Mouse (Mus musculus): Measurements from ENCODE around the gene Dip2b. TPM values are rescaled to one million over a fixed set of nuclear protein-coding genes. Genes with fewer than 3 reads are reported as not detected.

Gene Dip2b
- polyA plus RNA-seq, 1 experiment from 2014 or later = 16.4 TPM

- no peak overlapping the region for H3K4me3 ChIP-seq
- no peak overlapping the region for H3K27ac ChIP-seq
- no peaks in the 10 kb centered on the region for H3K27me3 ChIP-seq (ENCODE audit: low read depth, poor library complexity, severe bottlenecking)
- peaks cover 91% of the 10 kb centered on the region for H3K36me3 ChIP-seq
- no peaks in the 10 kb centered on the region for H3K9me3 ChIP-seq (replicated peaks)
- WGBS = 91% methylated on average over 10 of the region's 10 CpGs
- DNase-seq (ENCODE audit: low spot score) = no peak
- H3K4me1 ChIP-seq = no peaks in the 10 kb centered on the region
Observed at GRCm38 (mm10) chr15:100181841-100182240, 143.4 kb downstream of the Dip2b start.

DNA sequence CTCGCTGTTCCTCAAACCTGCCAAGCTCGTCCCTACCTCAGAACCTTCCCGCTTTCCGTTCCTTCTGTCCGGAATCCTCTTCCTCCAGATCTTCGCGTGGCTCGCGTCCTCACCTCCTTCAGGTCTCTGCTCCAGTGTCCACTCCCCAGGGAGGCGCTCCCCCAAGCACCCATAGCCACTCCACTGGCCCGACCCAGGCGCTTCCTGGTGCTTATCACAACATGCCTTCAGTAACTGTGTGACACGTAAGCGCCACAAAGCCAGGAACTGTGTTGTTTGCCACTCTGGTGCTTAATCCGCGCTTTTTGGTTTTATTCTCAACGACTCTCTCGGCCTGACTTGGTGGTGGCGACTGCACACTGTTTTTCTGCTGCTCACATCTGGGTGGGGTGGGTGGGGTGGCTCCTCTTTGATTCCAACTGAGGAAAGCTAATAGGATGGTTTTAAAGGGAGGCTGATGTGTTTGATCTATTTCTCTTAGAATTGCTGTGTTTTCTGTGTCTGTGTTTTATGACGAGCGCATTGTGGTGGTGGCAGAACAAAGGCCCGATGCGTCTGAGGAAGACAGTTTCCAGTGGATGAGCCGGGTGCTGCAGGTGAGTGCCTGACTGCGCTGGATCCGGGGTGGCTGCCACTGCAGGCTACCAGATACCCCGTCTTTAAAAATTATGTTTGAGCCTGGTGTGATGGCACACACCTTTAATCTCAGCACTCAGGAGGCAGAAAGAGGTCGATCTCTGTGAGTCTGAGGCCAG lies 144.2 kb downstream of the Dip2b start:
- peaks cover 91% of the 10 kb centered on the region for H3K36me3 ChIP-seq
- no peak overlapping the region for H3K27ac ChIP-seq
- DNase-seq (ENCODE audit: low spot score) = no peak
- WGBS = 87% methylated on average over 28 of the region's 28 CpGs
- no peak overlapping the region for H3K4me3 ChIP-seq
- H3K9me3 ChIP-seq (replicated peaks) = no peaks in the 10 kb centered on the region
- H3K27me3 ChIP-seq (ENCODE audit: low read depth, poor library complexity, severe bottlenecking) = no peaks in the 10 kb centered on the region
- no peaks in the 10 kb centered on the region for H3K4me1 ChIP-seq

DNA sequence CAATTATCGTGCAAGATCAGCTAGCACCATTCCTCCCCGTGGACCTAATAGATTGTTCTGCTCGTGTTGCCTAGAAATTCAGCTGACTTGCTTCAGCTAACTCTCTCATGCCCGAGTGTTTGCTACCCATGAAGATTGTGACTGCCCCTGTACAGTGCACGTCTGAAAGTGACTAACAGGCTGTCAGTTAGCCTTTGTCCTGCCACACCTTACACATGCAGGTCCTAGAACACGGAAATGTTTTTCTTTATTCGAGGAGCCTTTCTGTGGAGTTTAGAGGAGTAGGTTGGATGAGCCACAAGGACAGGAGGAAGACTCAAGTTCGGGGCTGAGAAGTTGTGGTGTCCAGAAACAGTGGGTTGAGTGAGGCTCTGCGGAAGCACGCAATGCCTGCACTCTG lies 145.0 kb downstream of the Dip2b start:
- Histone ChIP-seq H3K27me3 (ENCODE audit: low read depth, poor library complexity, severe bottlenecking) (no peaks in the 10 kb centered on the region), H3K36me3 (peaks cover 90% of the 10 kb centered on the region), H3K4me1 (no peaks in the 10 kb centered on the region), H3K27ac (no peak overlapping the region), H3K9me3 (replicated peaks) (no peaks in the 10 kb centered on the region), H3K4me3 (no peak overlapping the region)
- WGBS = 92% methylated on average over 10 of the region's 10 CpGs
- no peak for DNase-seq (ENCODE audit: low spot score)

DNA sequence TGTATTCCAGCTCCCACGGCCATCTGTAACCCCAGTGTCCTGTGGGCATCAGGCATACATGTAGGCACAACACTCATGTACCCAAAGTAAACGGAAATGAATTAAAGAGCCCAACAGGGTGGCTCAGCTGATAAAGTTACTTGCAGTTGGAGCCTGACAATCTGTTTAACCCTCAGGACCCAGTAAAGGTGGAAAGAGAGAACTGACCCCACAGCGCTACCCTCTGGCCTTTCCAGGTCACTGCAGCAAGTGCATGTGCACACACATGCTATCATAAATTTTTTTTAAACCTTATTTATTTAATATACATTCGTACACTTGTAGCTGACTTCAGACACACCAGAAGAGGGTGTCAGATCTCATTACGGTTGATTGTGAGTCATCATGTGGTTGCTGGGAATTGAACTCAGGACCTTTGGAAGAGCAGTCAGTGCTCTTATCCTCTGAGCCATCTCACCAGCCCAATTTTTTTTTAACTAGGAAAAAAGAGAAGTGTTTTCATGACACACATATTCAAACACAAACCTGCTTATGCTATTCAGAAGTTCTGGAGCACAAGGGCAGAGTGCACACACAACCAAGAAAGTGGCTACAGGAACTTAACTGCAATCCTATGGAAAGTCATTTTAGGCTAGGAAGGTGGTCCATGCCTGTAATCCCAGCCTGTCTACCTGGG lies 146.5 kb downstream of the Dip2b start:
- Histone ChIP-seq H3K4me1 (no peaks in the 10 kb centered on the region), H3K4me3 (no peak overlapping the region), H3K9me3 (replicated peaks) (no peaks in the 10 kb centered on the region), H3K27me3 (ENCODE audit: low read depth, poor library complexity, severe bottlenecking) (no peaks in the 10 kb centered on the region), H3K27ac (no peak overlapping the region), H3K36me3 (peaks cover 95% of the 10 kb centered on the region)
- DNase-seq (ENCODE audit: low spot score) = no peak
- WGBS = 87% methylated on average over 5 of the region's 5 CpGs

DNA sequence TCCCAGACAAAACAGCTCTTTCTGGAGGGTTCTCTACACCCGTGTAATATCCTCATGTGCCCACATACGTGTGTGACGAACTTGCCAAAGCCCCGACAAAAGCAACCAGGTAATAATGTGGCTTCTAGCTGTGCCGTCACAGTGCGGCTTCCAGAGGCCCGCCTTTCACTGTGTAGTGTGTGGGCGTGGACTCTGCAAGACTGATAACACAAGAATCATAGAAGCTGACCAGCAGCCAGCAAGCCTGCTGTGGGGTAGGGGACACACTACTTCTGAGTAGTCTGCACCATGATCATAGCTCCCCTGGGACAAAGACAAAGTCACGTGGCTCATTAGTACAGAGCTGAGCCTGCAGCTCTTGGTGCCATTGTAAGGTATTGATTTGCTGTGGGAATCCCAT lies 147.8 kb downstream of the Dip2b start:
- no peaks in the 10 kb centered on the region for H3K27me3 ChIP-seq (ENCODE audit: low read depth, poor library complexity, severe bottlenecking)
- no peaks in the 10 kb centered on the region for H3K9me3 ChIP-seq (replicated peaks)
- WGBS = 93% methylated on average over 9 of the region's 9 CpGs
- no peak for DNase-seq (ENCODE audit: low spot score)
- no peak overlapping the region for H3K27ac ChIP-seq
- H3K4me3 ChIP-seq = no peak overlapping the region
- no peaks in the 10 kb centered on the region for H3K4me1 ChIP-seq
- peaks cover 96% of the 10 kb centered on the region for H3K36me3 ChIP-seq

- Histone ChIP-seq H3K9me3 (replicated peaks) (no peaks in the 10 kb centered on the region), H3K27me3 (ENCODE audit: low read depth, poor library complexity, severe bottlenecking) (no peaks in the 10 kb centered on the region), H3K4me3 (no peak overlapping the region), H3K36me3 (peaks cover 96% of the 10 kb centered on the region), H3K4me1 (no peaks in the 10 kb centered on the region), H3K27ac (no peak overlapping the region)
- DNase-seq (ENCODE audit: low spot score) = no peak
- WGBS = 92% methylated on average over 8 of the region's 8 CpGs
Observed at GRCm38 (mm10) chr15:100186882-100187672, 148.6 kb downstream of the Dip2b start.

DNA sequence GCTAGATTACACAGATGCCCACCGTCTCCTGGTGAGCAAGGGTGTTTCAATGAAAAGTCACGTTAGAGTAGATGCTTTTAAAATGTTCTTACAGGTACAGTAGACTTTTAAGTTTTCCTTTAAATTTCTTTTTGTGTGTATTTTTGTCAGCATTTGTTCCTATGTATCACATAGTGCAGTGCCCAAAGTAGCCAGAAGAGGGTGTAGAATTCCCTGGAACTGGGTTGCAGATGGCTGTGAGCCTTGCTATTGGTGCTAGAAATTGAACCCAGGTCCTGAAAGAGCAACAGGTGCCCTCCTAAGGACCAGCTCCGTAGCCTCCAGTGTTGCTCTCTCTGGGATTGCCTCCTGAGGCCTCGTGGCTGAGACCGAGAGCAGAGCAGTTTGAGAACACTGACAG lies 150.1 kb downstream of the Dip2b start:
- Histone ChIP-seq H3K36me3 (peaks cover 98% of the 10 kb centered on the region), H3K4me1 (no peaks in the 10 kb centered on the region), H3K27me3 (ENCODE audit: low read depth, poor library complexity, severe bottlenecking) (no peaks in the 10 kb centered on the region), H3K9me3 (replicated peaks) (no peaks in the 10 kb centered on the region), H3K27ac (no peak overlapping the region), H3K4me3 (no peak overlapping the region)
- 96% methylated on average over 5 of the region's 5 CpGs for WGBS
- no peak for DNase-seq (ENCODE audit: low spot score)

DNA sequence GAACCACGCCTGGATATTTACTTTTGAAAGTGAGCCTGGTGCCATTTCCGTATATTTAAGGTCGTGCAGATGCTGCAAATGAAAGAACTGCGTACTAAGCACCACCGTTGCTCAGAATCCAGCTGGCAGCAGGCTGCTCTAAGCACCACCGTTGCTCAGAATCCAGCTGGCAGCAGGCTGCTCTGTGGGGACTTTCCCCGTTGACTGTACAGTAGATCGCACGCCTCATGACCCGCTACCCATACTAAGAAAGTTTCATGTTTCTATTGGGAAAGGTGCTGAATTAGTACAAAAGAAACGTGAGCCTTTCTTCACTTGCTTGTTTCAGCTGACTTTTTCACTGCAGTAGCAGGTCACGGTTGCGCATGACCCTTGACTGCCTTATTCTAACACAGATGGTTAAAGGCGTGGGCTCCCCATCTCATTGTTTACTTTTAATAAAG lies 150.5 kb downstream of the Dip2b start:
- Histone ChIP-seq H3K27me3 (ENCODE audit: low read depth, poor library complexity, severe bottlenecking) (no peaks in the 10 kb centered on the region), H3K4me3 (no peak overlapping the region), H3K4me1 (no peaks in the 10 kb centered on the region), H3K27ac (no peak overlapping the region), H3K36me3 (peaks cover 98% of the 10 kb centered on the region), H3K9me3 (replicated peaks) (no peaks in the 10 kb centered on the region)
- WGBS = 93% methylated on average over 14 of the region's 14 CpGs
- no peak for DNase-seq (ENCODE audit: low spot score)

DNA sequence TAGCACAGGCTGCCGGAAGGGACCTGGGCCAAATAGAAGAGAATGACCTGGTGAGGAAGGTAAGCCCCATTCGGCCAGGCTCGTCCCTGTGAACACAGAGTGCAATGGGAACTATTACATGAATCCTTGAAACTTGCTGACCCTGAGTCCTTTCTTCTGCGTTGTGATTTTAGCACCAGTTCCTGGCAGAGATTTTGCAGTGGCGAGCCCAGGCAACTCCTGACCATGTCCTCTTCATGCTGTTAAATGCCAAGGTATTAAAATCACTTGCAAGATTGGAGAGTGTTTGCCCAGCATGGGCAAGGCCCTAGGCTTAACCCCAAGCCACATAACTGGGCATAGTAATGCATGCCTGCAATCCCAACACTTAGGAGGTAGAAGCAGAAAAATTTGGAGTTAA lies 151.6 kb downstream of the Dip2b start:
- H3K27me3 ChIP-seq (ENCODE audit: low read depth, poor library complexity, severe bottlenecking) = no peaks in the 10 kb centered on the region
- no peak for DNase-seq (ENCODE audit: low spot score)
- no peak overlapping the region for H3K4me3 ChIP-seq
- WGBS = 96% methylated on average over 5 of the region's 5 CpGs
- peaks cover 98% of the 10 kb centered on the region for H3K36me3 ChIP-seq
- H3K9me3 ChIP-seq (replicated peaks) = no peaks in the 10 kb centered on the region
- H3K4me1 ChIP-seq = no peaks in the 10 kb centered on the region
- H3K27ac ChIP-seq = no peak overlapping the region

DNA sequence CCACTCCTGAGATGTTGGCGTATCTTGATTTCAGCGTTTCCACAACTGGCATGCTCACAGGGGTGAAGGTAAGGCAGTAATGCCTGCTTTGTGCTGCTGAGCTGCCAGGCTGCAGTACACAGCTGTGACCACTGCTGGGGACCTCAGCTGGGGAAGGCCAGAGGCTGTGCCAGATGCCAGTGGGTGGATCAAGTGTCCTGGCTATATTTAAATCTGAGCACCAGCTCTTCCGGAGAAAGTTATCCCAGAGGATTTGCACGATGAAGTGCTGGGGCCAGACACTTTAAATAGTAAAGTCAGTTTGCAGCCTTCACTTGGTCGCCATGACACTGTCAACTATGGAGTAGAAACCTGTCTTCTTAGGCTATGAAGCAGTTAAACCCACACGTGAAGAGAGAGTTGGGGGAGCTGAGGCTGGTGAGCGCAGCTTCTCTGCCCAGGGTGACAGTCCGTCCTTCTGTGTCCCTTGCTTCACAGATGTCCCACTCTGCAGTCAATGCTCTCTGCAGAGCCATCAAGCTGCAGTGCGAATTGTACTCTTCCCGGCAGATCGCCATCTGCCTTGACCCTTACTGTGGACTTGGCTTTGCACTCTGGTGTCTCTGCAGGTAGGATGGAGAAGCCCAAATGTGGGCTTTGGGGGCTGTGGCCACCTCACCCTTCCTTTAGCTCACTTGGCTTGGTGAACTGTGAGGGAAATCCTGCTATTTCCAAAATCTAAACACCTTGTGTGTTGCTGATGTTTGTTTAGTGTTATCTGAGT lies 160.7 kb downstream of the Dip2b start:
- Histone ChIP-seq H3K4me1 (no peaks in the 10 kb centered on the region), H3K36me3 (peaks cover 92% of the 10 kb centered on the region), H3K27ac (no peak overlapping the region), H3K27me3 (ENCODE audit: low read depth, poor library complexity, severe bottlenecking) (no peaks in the 10 kb centered on the region), H3K9me3 (replicated peaks) (no peaks in the 10 kb centered on the region), H3K4me3 (no peak overlapping the region)
- DNase-seq (ENCODE audit: low spot score) = no peak
- 93% methylated on average over 11 of the region's 11 CpGs for WGBS

GRCm38 (mm10) chr15:100199790-100200189 lies 161.3 kb downstream of the Dip2b start:
- peaks cover 92% of the 10 kb centered on the region for H3K36me3 ChIP-seq

DNA sequence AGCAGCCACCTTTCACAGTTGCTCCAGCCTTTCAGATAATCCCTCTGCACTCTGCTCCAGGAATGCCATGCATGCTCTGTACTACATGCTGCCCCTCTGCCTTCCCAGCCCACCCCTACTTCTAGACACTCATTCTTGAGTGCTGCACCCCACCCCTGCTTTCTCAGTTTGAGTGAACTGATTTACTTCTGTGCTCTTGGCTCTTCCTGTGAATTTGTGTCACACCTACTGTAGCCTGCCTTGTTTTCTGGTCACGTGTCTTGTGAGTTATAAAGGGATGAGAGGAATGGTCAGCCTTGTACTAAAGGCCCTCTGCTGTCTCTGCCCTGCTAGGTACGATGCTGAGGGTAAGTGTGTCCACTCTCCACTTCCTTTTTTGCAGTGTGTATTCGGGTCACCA lies 163.3 kb downstream of the Dip2b start:
- no peaks in the 10 kb centered on the region for H3K9me3 ChIP-seq (replicated peaks)
- H3K4me3 ChIP-seq = no peak overlapping the region
- WGBS = 89% methylated on average over 3 of the region's 3 CpGs
- H3K27me3 ChIP-seq (ENCODE audit: low read depth, poor library complexity, severe bottlenecking) = no peaks in the 10 kb centered on the region
- DNase-seq (ENCODE audit: low spot score) = no peak
- H3K36me3 ChIP-seq = peaks cover 93% of the 10 kb centered on the region
- H3K4me1 ChIP-seq = no peaks in the 10 kb centered on the region
- no peak overlapping the region for H3K27ac ChIP-seq

More at GRCm38 (mm10) chr15:100199790-100200189, 161.3 kb downstream of the Dip2b start:
- Histone ChIP-seq H3K27ac (no peak overlapping the region), H3K27me3 (ENCODE audit: low read depth, poor library complexity, severe bottlenecking) (no peaks in the 10 kb centered on the region), H3K4me3 (no peak overlapping the region), H3K4me1 (no peaks in the 10 kb centered on the region), H3K9me3 (replicated peaks) (no peaks in the 10 kb centered on the region)
- WGBS = 77% methylated on average over 3 of the region's 3 CpGs
- no peak for DNase-seq (ENCODE audit: low spot score)
